Mouse (Mus musculus): Measurements from ENCODE around the gene Mrps23.

DNA sequence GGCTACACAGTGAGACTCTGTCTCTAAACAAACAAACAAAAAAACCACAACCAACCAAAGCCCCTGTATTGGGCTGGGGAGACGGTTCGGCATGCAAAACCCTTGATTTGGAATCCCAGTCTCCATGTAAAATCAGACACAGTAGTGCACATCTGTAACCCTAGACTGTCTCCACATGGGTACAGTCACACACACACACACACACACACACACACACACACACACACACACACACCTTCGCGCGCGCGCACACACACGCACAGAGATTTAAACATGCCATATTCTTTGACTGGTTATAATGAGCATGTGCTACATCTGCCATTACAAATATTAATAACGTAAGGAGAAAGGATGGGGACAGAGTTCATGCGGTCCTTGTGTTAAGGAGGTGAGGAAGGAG is 36.1 kb downstream of the Mrps23 start:
- TF ChIP-seq POLR2A (IDR thresholded peaks at IDR 0.05; ENCODE audit: borderline replicate concordance, extremely low read depth, insufficient read depth, insufficient read length, poor library complexity, severe bottlenecking) (no peak), CTCF (IDR thresholded peaks at IDR 0.05; ENCODE audit: borderline replicate concordance, extremely low read depth, insufficient read depth, insufficient read length) (no peak)

All from brain, embryonic 14.5 days (tissue).